Mouse (Mus musculus) thymus, postnatal 14 days (tissue): ENCODE measurements at regions not wholly inside any gene's neighbourhood (a gene's known extent, or its start where the extent isn't known, plus 50 kb on each side); places are given as distances from the start of the nearest gene placed in this dataset.

Experiments
- DNase-seq: peaks from one replicate; pipeline ENCODE4 v3.0.0; 2021

GRCm38 (mm10) chr4:31835051-31835450 lies 128.8 kb upstream of the Map3k7 start:
- DNase-seq, result no peak

GRCm38 (mm10) chr4:31838592-31838991 lies 125.3 kb upstream of the Map3k7 start:
- no peak for DNase-seq

- no peak for DNase-seq
These were observed 114.1 kb upstream of the Map3k7 start for GRCm38 (mm10) chr4:31849763-31850162.

GRCm38 (mm10) chr4:31851006-31851405 lies 112.9 kb upstream of the Map3k7 start:
- DNase-seq, result peak; percentile 7

- DNase-seq, result no peak
These were observed 110.0 kb upstream of the Map3k7 start for GRCm38 (mm10) chr4:31853851-31854250.

- DNase-seq, result no peak
These were observed 103.5 kb upstream of the Map3k7 start for GRCm38 (mm10) chr4:31860389-31860788.

- DNase-seq, result no peak
These were observed 102.7 kb upstream of the Map3k7 start for GRCm38 (mm10) chr4:31861172-31861571.

- DNase-seq, result no peak
These were observed 90.6 kb upstream of the Map3k7 start for GRCm38 (mm10) chr4:31872985-31873983.

GRCm38 (mm10) chr4:31877389-31877788 lies 86.5 kb upstream of the Map3k7 start:
- DNase-seq, result no peak

- DNase-seq, result no peak
These were observed 85.3 kb upstream of the Map3k7 start for GRCm38 (mm10) chr4:31878493-31879191.

- DNase-seq, result no peak
These were observed 84.7 kb upstream of the Map3k7 start for GRCm38 (mm10) chr4:31879192-31879585.

GRCm38 (mm10) chr4:31880213-31880612 lies 83.7 kb upstream of the Map3k7 start:
- no peak for DNase-seq

GRCm38 (mm10) chr4:31889673-31890072 lies 74.2 kb upstream of the Map3k7 start:
- no peak for DNase-seq

GRCm38 (mm10) chr4:31909086-31909673 lies 54.7 kb upstream of the Map3k7 start:
- DNase-seq, result no peak
